Mouse (Mus musculus) neural tube, embryonic 13.5 days (tissue): ENCODE measurements around the gene Ercc6. TPM values are rescaled to one million over a fixed set of nuclear protein-coding genes. Genes with fewer than 3 reads are reported as not detected.

Experiments
- ATAC-seq: fragments of 200-750 bp; cut with Nextera tagmentation; 2 replicates; pipeline ENCODE4 v1.8.0; 2017; ENCODE audit warnings: low read depth, mild to moderate bottlenecking, moderate TSS enrichment, moderate library complexity
- H3K27ac ChIP-seq: fragments of 300-500 bp; sonication (generic); replicated peaks from 2 replicates; pipeline ENCODE4 v1.5.1; 2015; ENCODE audit warnings: moderate library complexity, mild to moderate bottlenecking, inconsistent platforms
- H3K27me3 ChIP-seq: fragments of 300-500 bp; sonication (generic); 2 replicates; pipeline ENCODE4 v1.6.1; 2015; ENCODE audit warnings: mild to moderate bottlenecking, inconsistent platforms
- H3K36me3 ChIP-seq: fragments of 300-500 bp; sonication (generic); 2 replicates; pipeline ENCODE4 v1.6.1; 2015; ENCODE audit warnings: mild to moderate bottlenecking, inconsistent platforms
- H3K4me1 ChIP-seq: fragments of 300-500 bp; sonication (generic); replicated peaks from 2 replicates; pipeline ENCODE4 v1.6.1; 2015; ENCODE audit warnings: inconsistent platforms
- H3K4me2 ChIP-seq: fragments of 300-500 bp; sonication (generic); 2 replicates; pipeline ENCODE4 v1.6.1; 2015; ENCODE audit warnings: inconsistent platforms, mild to moderate bottlenecking, moderate library complexity
- H3K4me3 ChIP-seq: fragments of 300-500 bp; sonication (generic); 2 replicates; pipeline ENCODE4 v1.5.1; 2015; ENCODE audit warnings: mild to moderate bottlenecking, inconsistent platforms
- H3K9ac ChIP-seq: fragments of 300-500 bp; sonication (generic); 2 replicates; pipeline ENCODE4 v1.6.1; 2015; ENCODE audit warnings: moderate library complexity, mild to moderate bottlenecking, inconsistent platforms
- H3K9me3 ChIP-seq: fragments of 300-500 bp; sonication (generic); 2 replicates; pipeline ENCODE4 v1.6.1; 2016; ENCODE audit warnings: inconsistent platforms
- WGBS: fragments of 180-500 bp; shearing (Covaris S2); methylation state at CpG from one replicate; pipeline ENCODE4 v1.1.7; 2015; 5-methylcytosine and 5-hydroxymethylcytosine counted together
- polyA plus RNA-seq: library from polyadenylated mRNA; unstranded; fragments of >200 nt; fragmentation: Nextera tagmentation; extraction: Ambion mirVana; gene quantifications from 2 replicates; pipeline ENCODE4 v1.2.1, GENCODE M21; 2015

Ercc6 gene
- polyA plus RNA-seq, 1 experiment from 2014 or later: 25.3 TPM

DNA sequence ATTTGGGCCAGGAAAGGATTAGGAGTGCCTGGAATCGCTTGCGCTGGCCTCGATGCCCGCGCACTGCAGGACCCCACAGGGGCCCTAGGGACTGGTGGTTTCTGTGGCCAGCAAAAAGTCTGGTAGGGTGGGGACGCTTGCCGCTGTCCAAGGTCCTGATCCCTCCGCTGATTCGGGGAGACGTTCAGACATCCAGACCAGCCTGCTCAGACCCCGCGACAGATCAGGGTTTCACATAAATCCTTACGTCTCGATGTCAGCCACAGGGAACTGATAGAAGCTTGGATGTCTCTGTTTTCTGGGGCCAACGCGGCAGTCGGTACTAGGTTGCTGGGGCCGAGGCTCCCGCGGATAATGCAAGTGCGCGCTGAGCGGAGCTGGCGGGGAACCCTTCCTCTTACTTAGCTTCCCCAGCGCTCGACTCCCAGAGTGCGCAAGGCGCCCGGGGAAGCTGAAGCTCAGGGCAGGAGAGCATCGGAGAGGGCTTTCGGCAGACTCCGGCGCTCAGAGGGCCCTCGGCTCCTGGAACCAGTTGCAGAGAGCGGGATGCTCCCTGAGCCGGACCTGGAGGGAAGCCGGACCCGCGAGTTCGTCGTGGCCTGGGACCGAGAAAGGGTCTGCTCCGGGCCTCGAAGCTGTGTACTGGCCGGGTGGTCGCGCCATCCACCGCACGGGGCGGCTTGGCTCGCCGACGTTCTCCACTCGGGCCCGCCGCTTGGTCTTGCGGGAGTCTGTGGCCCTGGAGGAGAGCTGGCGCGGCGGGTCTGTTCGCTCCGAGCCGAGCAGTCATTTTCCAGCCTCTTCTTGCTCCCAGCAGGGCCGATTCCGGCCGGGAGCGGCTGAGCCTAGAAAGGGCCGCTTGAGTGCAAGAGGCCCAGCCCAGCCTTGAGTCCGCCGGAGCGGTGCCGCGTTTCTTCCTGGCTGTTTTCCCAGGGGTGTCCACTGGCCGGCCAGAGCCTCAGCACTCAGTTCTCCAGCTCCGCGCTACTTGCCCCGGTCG lies 84.2 kb downstream of the Ercc6 start:
- 0 out of 2 replicates have a peak, but pooled peaks have one; percentile 10 for ATAC-seq
- H3K4me2 ChIP-seq: peak overlapping the region; percentile 62
- H3K9me3 ChIP-seq: no peaks in the 10 kb centered on the region
- peak overlapping the region; percentile 64 for H3K9ac ChIP-seq
- H3K27me3 ChIP-seq: peaks cover 97% of the 10 kb centered on the region
- peaks cover 35% of the 10 kb centered on the region for H3K4me1 ChIP-seq
- H3K36me3 ChIP-seq: no peaks in the 10 kb centered on the region
- peak overlapping the region; percentile 76 for H3K27ac ChIP-seq
- peak overlapping the region; percentile 38 for H3K4me3 ChIP-seq
- under 1% methylated on average over 78 of the region's 78 CpGs for WGBS

DNA sequence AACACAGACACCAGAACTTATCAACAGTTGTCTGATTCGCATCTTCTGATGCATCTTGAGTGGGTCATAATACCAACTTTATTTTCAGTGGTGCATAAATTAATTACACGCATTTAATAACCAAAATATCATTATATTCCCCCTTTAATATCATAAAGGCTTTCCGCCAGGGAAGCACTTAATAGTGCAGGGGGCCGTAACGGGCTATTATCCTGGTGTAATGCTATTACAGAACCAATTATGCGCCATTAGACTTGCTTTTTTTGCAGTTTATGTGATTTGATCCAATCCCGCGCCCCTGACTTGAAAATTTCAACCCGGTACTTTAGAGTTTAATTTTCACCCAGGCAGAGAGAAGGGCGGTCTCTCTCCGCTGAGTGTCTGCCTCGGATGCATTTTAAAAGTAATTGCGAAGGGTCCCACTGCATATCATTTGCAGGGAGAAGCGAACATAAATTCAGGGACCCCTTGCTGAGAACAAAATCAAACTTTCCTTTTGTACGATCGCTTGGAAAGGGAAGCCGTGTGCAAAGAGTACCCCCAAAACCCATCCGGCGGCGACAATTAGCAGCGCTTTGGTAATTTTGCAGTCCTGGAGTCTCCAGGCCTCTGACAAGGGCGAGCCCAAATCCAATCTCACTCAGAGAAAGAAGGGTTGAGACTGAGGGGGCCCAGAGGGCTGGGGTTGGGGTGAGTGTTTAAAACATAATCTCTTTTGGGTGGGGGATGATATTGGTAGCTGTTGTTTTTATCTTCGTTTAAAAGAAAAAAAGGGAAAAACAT lies 85.3 kb downstream of the Ercc6 start:
- Histone ChIP-seq H3K9ac (no peak overlapping the region; the same call in 1 of the 2 replicates), H3K4me3 (peak overlapping the region; percentile 44), H3K9me3 (no peaks in the 10 kb centered on the region), H3K27me3 (peaks cover 97% of the 10 kb centered on the region), H3K36me3 (no peaks in the 10 kb centered on the region), H3K4me1 (peaks cover 41% of the 10 kb centered on the region), H3K27ac (peak overlapping the region; percentile 92), H3K4me2 (peak overlapping the region; percentile 62)
- 2% methylated on average over 23 of the region's 23 CpGs for WGBS
- ATAC-seq: peak; percentile 63

DNA sequence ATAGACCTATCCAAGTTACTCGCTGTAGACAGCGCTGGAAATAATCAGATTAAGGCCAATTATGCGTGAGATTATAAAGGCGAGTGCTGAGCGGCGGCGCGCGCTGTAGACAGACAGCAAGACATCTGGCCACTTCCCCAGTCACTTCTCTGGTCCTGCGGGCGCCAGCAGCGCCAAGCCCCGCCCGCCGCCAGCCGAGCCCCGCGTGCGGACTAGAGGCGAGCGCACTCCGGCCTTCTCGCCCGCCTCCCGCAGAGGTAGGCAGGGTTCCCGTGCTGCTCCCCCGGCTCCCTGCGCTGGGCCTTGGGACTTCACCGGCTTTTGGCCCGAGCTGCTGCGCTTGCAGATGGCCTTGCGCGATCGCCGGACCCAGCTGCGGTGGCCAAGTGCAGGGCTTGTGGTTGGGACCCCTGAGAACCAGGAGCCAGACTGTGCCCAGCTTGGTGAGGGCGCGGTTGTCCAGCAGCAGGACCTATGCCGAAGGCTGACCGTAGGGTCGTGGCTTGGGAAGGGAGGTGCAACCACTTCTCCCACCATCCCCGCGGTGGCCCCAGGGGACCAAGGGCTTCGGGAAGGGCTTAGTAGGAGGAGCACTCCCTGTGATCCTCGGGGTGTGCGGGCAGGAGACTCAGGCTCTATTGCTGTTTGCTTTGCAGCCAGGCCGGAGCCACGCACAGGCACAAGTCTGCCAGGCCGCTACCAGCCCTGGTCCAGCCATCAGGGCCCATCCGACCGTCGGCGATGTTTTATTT lies 86.1 kb downstream of the Ercc6 start, which contains the start of gene Prrxl1:
Prrxl1 (plus strand) TSS at position 118 of the 752 bp plus-strand sequence.
- no peaks in the 10 kb centered on the region for H3K36me3 ChIP-seq
- ATAC-seq: peak; percentile 58
- no peaks in the 10 kb centered on the region for H3K9me3 ChIP-seq
- WGBS: under 1% methylated on average over 53 of the region's 53 CpGs
- peak within 1 kb of the TSS; percentile 92 for H3K27ac ChIP-seq
- H3K4me3 ChIP-seq: peak within 1 kb of the TSS; percentile 44
- peak within 1 kb of the TSS; percentile 72 for H3K9ac ChIP-seq
- peaks cover 92% of the 10 kb centered on the region for H3K27me3 ChIP-seq
- peak within 1 kb of the TSS; percentile 62 for H3K4me2 ChIP-seq
- peaks cover 46% of the 10 kb centered on the region for H3K4me1 ChIP-seq

DNA sequence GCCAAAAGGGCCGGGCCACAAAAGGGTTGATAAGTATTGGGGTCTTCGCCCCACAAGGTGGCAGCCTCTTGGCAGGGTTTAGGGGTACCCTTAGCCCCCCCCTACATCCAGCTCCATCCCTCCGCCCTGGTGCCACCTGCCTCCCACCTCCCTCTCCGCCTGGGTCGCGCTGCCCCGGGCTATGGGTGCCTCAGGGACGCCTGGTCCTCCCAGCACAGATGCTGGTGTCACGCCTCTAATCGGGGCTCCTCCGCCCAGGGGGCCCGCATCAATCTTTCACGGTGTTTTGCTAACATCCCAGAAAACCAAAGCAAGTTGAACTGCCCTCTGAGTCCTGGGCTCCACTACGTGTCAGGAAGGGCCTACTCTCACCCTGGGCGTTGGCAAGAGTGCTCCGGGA lies 86.8 kb downstream of the Ercc6 start:
- Histone ChIP-seq H3K4me1 (peaks cover 52% of the 10 kb centered on the region), H3K27me3 (peaks cover 86% of the 10 kb centered on the region), H3K9me3 (no peaks in the 10 kb centered on the region), H3K27ac (peak overlapping the region; percentile 92), H3K4me3 (peak overlapping the region; percentile 44), H3K36me3 (no peaks in the 10 kb centered on the region), H3K9ac (peak overlapping the region; percentile 72), H3K4me2 (peak overlapping the region; percentile 62)
- WGBS: 1% methylated on average over 16 of the region's 16 CpGs
- peak; percentile 19; the same call in 1 of the 2 replicates for ATAC-seq

DNA sequence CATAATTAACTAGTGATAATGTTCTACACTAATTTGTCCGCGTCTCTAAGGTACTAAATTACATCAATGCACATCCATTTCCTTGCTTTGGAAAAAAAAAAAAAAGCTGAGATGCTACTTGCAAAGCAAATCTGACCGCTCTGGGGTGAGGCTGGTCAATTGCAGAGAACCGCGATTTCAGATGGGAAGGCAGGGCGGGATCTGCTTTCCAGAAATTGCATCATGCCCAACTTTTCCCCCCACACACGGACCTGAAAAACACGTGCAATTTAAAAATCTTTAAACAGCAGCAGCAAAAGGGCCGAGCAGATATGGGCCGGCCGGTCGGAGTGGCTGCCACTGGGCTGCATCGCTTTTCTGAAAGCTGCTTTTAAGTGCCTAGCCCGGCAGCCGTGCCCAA lies 92.2 kb downstream of the Ercc6 start:
- H3K4me2 ChIP-seq: peak overlapping the region; percentile 33
- no peaks in the 10 kb centered on the region for H3K9me3 ChIP-seq
- no peak for ATAC-seq
- H3K4me3 ChIP-seq: no peak overlapping the region
- H3K36me3 ChIP-seq: no peaks in the 10 kb centered on the region; the same call in 1 of the 2 replicates
- peaks cover 60% of the 10 kb centered on the region for H3K4me1 ChIP-seq
- peaks cover 32% of the 10 kb centered on the region for H3K27me3 ChIP-seq
- H3K9ac ChIP-seq: no peak overlapping the region
- WGBS: 34% methylated on average over 15 of the region's 15 CpGs
- peak overlapping the region; percentile 73; the same call in 1 of the 2 replicates for H3K27ac ChIP-seq

DNA sequence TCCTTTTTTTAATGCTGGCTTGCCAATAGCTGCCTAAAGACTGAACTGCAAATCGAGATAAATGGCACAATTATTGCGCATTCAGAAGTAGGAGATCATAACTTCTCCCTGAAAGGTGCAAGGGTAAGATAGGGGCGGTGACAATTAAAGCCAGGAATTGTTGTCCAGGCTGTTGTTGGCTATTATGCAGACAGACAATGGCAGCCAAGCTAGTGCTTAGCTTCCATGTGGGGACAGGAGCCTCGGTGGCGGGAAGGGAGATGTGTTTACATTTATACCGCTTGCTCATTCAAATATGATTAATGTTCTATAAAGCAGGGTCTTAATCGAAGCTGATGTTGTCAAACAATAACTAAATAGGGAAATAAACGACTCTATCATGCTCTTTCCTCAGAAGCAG lies 93.0 kb downstream of the Ercc6 start:
- Histone ChIP-seq H3K9me3 (no peaks in the 10 kb centered on the region), H3K27ac (peak overlapping the region; percentile 46), H3K4me2 (peak overlapping the region; percentile 33; the same call in 1 of the 2 replicates), H3K4me1 (peaks cover 60% of the 10 kb centered on the region), H3K4me3 (no peak overlapping the region), H3K27me3 (peaks cover 23% of the 10 kb centered on the region), H3K36me3 (no peaks in the 10 kb centered on the region; the same call in 1 of the 2 replicates), H3K9ac (no peak overlapping the region)
- 40% methylated on average over 8 of the region's 8 CpGs for WGBS
- no peak for ATAC-seq

DNA sequence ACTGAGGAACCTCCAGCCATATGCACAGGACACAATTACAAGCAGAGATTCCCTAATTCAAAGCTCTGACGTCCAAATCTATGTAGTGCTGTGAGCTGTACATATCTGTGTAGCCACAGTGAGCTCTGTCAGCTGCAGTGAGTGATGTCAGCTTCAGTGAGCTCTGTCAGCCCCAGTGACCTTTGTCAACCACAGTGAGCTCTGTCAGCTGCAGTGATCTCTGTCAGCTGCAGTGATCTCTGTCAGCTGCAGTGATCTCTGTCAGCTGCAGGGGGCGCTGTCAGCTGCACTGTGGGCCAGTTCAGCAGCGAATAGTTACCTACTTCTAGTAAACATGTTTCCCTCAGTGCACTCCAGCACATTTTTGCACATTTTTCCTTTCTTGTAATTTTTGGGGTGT lies 96.1 kb downstream of the Ercc6 start:
- Histone ChIP-seq H3K9me3 (no peaks in the 10 kb centered on the region), H3K4me2 (no peak overlapping the region), H3K27ac (no peak overlapping the region), H3K27me3 (no peaks in the 10 kb centered on the region; the same call in none of the 2 replicates), H3K4me3 (no peak overlapping the region), H3K9ac (no peak overlapping the region), H3K4me1 (peaks cover 49% of the 10 kb centered on the region), H3K36me3 (no peaks in the 10 kb centered on the region; the same call in 1 of the 2 replicates)
- 21% methylated on average over 3 of the region's 3 CpGs for WGBS
- ATAC-seq: no peak

DNA sequence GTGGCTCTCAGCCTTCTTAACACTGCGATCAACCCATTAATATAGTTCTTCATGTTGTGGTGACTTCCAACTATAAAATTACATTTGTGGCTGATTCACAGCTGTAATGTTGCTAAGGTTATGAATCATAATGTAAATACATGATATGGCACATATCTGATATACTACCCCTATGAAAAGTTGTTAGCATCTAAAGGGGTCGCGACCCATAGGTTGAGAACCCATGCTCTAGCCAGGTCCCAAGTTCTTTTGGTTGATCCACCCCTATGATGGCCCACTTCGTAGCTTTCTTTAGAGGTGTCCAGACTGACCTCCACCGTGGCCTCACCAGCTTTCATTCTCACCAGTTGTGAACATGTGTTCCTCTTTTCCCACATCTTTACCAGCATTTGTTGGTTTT lies 103.9 kb downstream of the Ercc6 start:
- no peak overlapping the region for H3K4me3 ChIP-seq
- H3K4me1 ChIP-seq: 0 out of 2 replicates have a peak, but pooled peaks cover 4% of the 10 kb centered on the region
- H3K36me3 ChIP-seq: no peaks in the 10 kb centered on the region
- H3K27ac ChIP-seq: no peak overlapping the region
- no peak overlapping the region for H3K9ac ChIP-seq
- no peaks in the 10 kb centered on the region for H3K9me3 ChIP-seq
- H3K27me3 ChIP-seq: no peaks in the 10 kb centered on the region
- 91% methylated on average over 5 of the region's 5 CpGs for WGBS
- H3K4me2 ChIP-seq: no peak overlapping the region
- no peak for ATAC-seq

DNA sequence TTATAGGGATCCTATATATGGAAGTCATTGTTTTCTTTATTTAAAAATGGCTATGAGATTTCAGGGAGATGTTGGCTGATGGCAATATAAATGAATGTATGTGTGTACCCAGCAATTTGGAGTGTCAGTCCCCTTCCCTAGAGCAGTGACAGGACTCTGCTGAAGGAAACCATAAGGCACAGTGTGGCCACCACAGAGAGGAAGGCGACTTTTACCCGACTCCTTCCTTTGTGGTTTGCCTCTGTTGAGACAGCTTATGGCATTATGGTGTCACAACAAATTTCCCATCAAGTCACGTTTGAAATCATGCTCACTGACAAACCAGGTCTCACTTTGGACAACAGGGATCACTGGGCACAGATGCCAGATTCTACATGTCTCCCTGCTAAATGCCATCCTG lies 110.9 kb downstream of the Ercc6 start:
- Histone ChIP-seq H3K36me3 (peaks cover 4% of the 10 kb centered on the region; the same call in 1 of the 2 replicates), H3K9me3 (no peaks in the 10 kb centered on the region), H3K27ac (no peak overlapping the region), H3K4me1 (peaks cover 12% of the 10 kb centered on the region; the same call in 1 of the 2 replicates), H3K4me2 (no peak overlapping the region), H3K27me3 (no peaks in the 10 kb centered on the region), H3K9ac (no peak overlapping the region), H3K4me3 (no peak overlapping the region)
- 84% methylated on average over 3 of the region's 3 CpGs for WGBS
- no peak for ATAC-seq

DNA sequence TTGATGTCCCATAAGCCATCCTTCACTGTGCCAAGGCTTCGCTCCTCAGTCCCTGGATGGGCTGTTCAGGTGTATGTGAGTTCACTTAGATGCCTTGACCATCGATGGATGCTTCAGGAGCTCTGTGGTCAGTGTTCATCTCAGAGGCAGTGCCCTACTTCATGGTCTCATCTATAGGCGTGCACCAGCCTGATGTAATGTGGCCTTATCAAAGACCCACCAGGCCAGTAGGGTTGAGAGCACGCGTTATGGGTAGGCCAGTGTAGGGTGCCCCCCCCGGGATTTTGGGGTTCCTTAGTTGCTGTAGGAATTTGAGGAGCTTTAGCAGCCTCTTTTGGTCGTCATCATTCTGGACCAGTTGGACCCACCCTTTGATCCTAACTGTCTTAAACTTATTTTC lies 111.5 kb downstream of the Ercc6 start:
- no peaks in the 10 kb centered on the region for H3K27me3 ChIP-seq
- H3K4me2 ChIP-seq: no peak overlapping the region
- no peak for ATAC-seq
- no peaks in the 10 kb centered on the region for H3K9me3 ChIP-seq
- no peak overlapping the region for H3K27ac ChIP-seq
- peaks cover 18% of the 10 kb centered on the region for H3K4me1 ChIP-seq
- H3K36me3 ChIP-seq: peaks cover 4% of the 10 kb centered on the region; the same call in 1 of the 2 replicates
- no peak overlapping the region for H3K4me3 ChIP-seq
- H3K9ac ChIP-seq: no peak overlapping the region
- WGBS: 89% methylated on average over 7 of the region's 7 CpGs

DNA sequence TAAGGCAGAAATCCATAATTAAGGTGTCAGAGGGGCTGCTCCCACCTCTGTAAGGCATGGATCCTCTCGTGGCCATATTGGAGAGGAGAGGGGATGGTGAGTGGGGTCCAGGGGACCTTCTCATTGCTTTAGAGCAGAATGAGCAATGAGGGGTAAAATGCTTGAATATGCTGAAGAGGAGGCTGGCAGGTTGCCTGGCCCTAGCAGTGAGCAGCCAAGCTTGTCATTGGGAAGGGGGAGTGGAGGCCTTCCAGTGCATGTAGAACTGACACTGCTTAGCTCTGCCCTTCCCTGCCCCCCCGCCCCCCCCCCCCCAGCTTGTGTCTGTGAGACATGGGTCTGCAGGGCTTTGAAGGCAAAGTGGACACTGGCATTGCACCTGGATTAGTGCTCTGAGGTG lies 114.0 kb downstream of the Ercc6 start:
- peaks cover 20% of the 10 kb centered on the region for H3K4me1 ChIP-seq
- peaks cover 4% of the 10 kb centered on the region; the same call in 1 of the 2 replicates for H3K36me3 ChIP-seq
- H3K9me3 ChIP-seq: no peaks in the 10 kb centered on the region
- no peaks in the 10 kb centered on the region for H3K27me3 ChIP-seq
- H3K4me3 ChIP-seq: no peak overlapping the region
- H3K27ac ChIP-seq: no peak overlapping the region
- WGBS: 62% methylated on average over 2 of the region's 2 CpGs
- no peak for ATAC-seq
- H3K9ac ChIP-seq: no peak overlapping the region
- H3K4me2 ChIP-seq: no peak overlapping the region
